Mouse (Mus musculus) CH12.LX (cell line): ENCODE results near the gene Tvp23b. TPM values are rescaled to one million over a fixed set of nuclear protein-coding genes. Genes with fewer than 3 reads are reported as not detected.

Experiments used
- DNase-seq: peaks from one replicate; pipeline ENCODE4 v3.0.0-alpha.2; 2013; ENCODE audit errors: extremely low read depth
- H3K27ac ChIP-seq: 2 replicates; pipeline ENCODE4 v1.5.1; 2012; ENCODE audit warnings: low read depth, mild to moderate bottlenecking, control low read depth, moderate library complexity; ENCODE audit not compliant: insufficient read depth
- H3K27me3 ChIP-seq: replicated peaks from 2 replicates; pipeline ENCODE3; 2012; ENCODE audit warnings: inconsistent platforms
- H3K36me3 ChIP-seq, 2 experiments: replicated peaks in 1 of 2; 2 replicates each; pipeline versions ENCODE3 to v1.6.1; 2012; ENCODE audit warnings: inconsistent platforms in 1 of 2, low read length in 1 of 2, mild to moderate bottlenecking in 1 of 2, mixed read lengths in 1 of 2, moderate library complexity in 1 of 2; ENCODE audit not compliant: control insufficient read depth in 1 of 2, insufficient read depth in 1 of 2
- H3K4me1 ChIP-seq, 2 experiments: 2 replicates each; pipeline ENCODE4 v1.6.1; 2012; ENCODE audit warnings: inconsistent platforms in 1 of 2, moderate library complexity in 1 of 2; ENCODE audit not compliant: insufficient read depth in 2 of 2, control insufficient read depth in 1 of 2
- H3K4me2 ChIP-seq: 2 replicates; pipeline ENCODE4 v1.6.1; 2012; ENCODE audit warnings: low read depth, mild to moderate bottlenecking, control low read depth; ENCODE audit not compliant: poor library complexity, insufficient read depth, severe bottlenecking
- H3K4me3 ChIP-seq, 3 experiments: fragments of 150-350 bp in 1 of 3; sonication (generic) in 1 of 3; replicated peaks in 1 of 3; 2 replicates each; pipeline versions ENCODE3 to v1.5.1; 2011 to 2012; ENCODE audit warnings: low read depth in 2 of 3, low read length in 2 of 3, mild to moderate bottlenecking in 2 of 3, moderate library complexity in 2 of 3, control low read depth in 1 of 3, improper control_type of control experiment in 1 of 3, inconsistent platforms in 1 of 3, mixed read lengths in 1 of 3; ENCODE audit not compliant: poor library complexity in 1 of 3
- H3K79me2 ChIP-seq: replicated peaks from 2 replicates; pipeline ENCODE4 v1.6.1; 2012; ENCODE audit warnings: mild to moderate bottlenecking, moderate library complexity; ENCODE audit not compliant: control insufficient read depth, poor library complexity, insufficient read depth, severe bottlenecking; ENCODE audit errors: extremely low read depth
- H3K9ac ChIP-seq: 2 replicates; pipeline ENCODE4 v1.6.1; 2012; ENCODE audit warnings: low read depth, mild to moderate bottlenecking, control low read depth, moderate library complexity; ENCODE audit not compliant: insufficient read depth
- H3K9me3 ChIP-seq: replicated peaks from 2 replicates; pipeline ENCODE3; 2012; ENCODE audit warnings: low read length, inconsistent platforms, mixed read lengths
- CHD1 ChIP-seq: IDR thresholded peaks from 2 replicates; pipeline ENCODE4 v1.6.1; 2012; ENCODE audit warnings: low read depth, low read length, improper control_type of control experiment, inconsistent platforms
- CTCF ChIP-seq, 2 experiments: IDR thresholded peaks in 1 of 2; conservative IDR thresholded peaks in 1 of 2; 2 replicates each; pipeline ENCODE4 v1.5.1; 2011 to 2012; ENCODE audit warnings: low read depth in 2 of 2, low read length in 2 of 2, improper control_type of control experiment in 1 of 2, inconsistent platforms in 1 of 2, mild to moderate bottlenecking in 1 of 2, moderate library complexity in 1 of 2
- ELF1 ChIP-seq: IDR thresholded peaks from 2 replicates; pipeline ENCODE4 v1.6.1; 2014; ENCODE audit warnings: low read depth, mild to moderate bottlenecking, inconsistent platforms, low read length, improper control_type of control experiment
- GABPA ChIP-seq: IDR thresholded peaks from 2 replicates; pipeline ENCODE4 v1.6.1; 2012; ENCODE audit warnings: low read depth, low read length, improper control_type of control experiment, inconsistent platforms; ENCODE audit not compliant: insufficient replicate concordance
- HCFC1 ChIP-seq: IDR thresholded peaks from 2 replicates; pipeline ENCODE4 v1.6.1; 2012; ENCODE audit warnings: low read depth, mild to moderate bottlenecking, inconsistent platforms, low read length, improper control_type of control experiment
- JUN ChIP-seq: IDR thresholded peaks from 2 replicates; pipeline ENCODE4 v1.6.1; 2011; ENCODE audit warnings: low read depth, mild to moderate bottlenecking, low read length, improper control_type of control experiment, moderate library complexity; ENCODE audit not compliant: insufficient read depth
- MEF2A ChIP-seq: IDR thresholded peaks from 2 replicates; pipeline ENCODE4 v1.6.1; 2014; ENCODE audit warnings: low read depth, mild to moderate bottlenecking, inconsistent platforms, low read length, improper control_type of control experiment, borderline replicate concordance
- MXI1 ChIP-seq: IDR thresholded peaks from 2 replicates; pipeline ENCODE4 v1.6.1; 2011; ENCODE audit warnings: mild to moderate bottlenecking, low read depth, low read length, improper control_type of control experiment
- MYC ChIP-seq: IDR thresholded peaks from 2 replicates; pipeline ENCODE4 v1.6.1; 2011; ENCODE audit warnings: low read depth, mild to moderate bottlenecking, improper control_type of control experiment, low read length
- NELFE ChIP-seq: IDR thresholded peaks from 2 replicates; pipeline ENCODE4 v1.6.1; 2011; ENCODE audit warnings: low read depth, low read length, improper control_type of control experiment
- NRF1 ChIP-seq: IDR thresholded peaks from 2 replicates; pipeline ENCODE4 v1.6.1; 2014; ENCODE audit warnings: low read depth, mild to moderate bottlenecking, inconsistent platforms, low read length, improper control_type of control experiment, moderate library complexity
- PAX5 ChIP-seq: IDR thresholded peaks from 2 replicates; pipeline ENCODE4 v1.6.1; 2012; ENCODE audit warnings: low read length, inconsistent platforms, mixed read lengths
- POLR2A ChIP-seq: IDR thresholded peaks from 2 replicates; pipeline ENCODE4 v1.6.1; 2011; ENCODE audit warnings: low read depth, mild to moderate bottlenecking, improper control_type of control experiment, low read length
- POLR2AphosphoS2 ChIP-seq: IDR thresholded peaks from 2 replicates; pipeline ENCODE4 v1.6.1; 2011; ENCODE audit warnings: low read depth, low read length, improper control_type of control experiment
- RAD21 ChIP-seq: IDR thresholded peaks from 2 replicates; pipeline ENCODE4 v1.6.1; 2011; ENCODE audit warnings: low read depth, mild to moderate bottlenecking, low read length, improper control_type of control experiment, moderate library complexity
- RCOR1 ChIP-seq: conservative IDR thresholded peaks from 2 replicates; pipeline ENCODE4 v1.6.1; 2012; ENCODE audit warnings: low read depth, mild to moderate bottlenecking, inconsistent platforms, low read length, improper control_type of control experiment
- SIN3A ChIP-seq: IDR thresholded peaks from 2 replicates; pipeline ENCODE4 v1.6.1; 2012; ENCODE audit warnings: low read length, improper control_type of control experiment, inconsistent platforms
- USF1 ChIP-seq: IDR thresholded peaks from 2 replicates; pipeline ENCODE4 v1.6.1; 2014; ENCODE audit warnings: low read depth, mild to moderate bottlenecking, inconsistent platforms, low read length, improper control_type of control experiment
- ZKSCAN1 ChIP-seq: IDR thresholded peaks from 2 replicates; pipeline ENCODE4 v1.6.1; 2012; ENCODE audit warnings: low read depth, inconsistent platforms, low read length, improper control_type of control experiment, borderline replicate concordance
- dilution Hi-C: fragments of 300-500 bp; cut with MboI; formaldehyde crosslinking; loops from 2 replicates; pipeline ENCODE4 v1.14.3; 2020; ENCODE audit warnings: low sequenced_read_pairs; ENCODE audit not compliant: extremely low pct_unique_long_range_greater_than_20kb, extremely low pct_ligation_motif_present
- in situ Hi-C: fragments of 300-500 bp; cut with MboI; formaldehyde crosslinking; loops from 3 replicates; pipeline ENCODE4 v1.14.3; 2019; ENCODE audit warnings: low sequenced_read_pairs, low pct_ligation_motif_present, low pct_unique_long_range_greater_than_20kb, mixed read lengths
- polyA plus RNA-seq: library from polyadenylated mRNA; unstranded; fragments of >175 nt; gene quantifications from 2 replicates; pipeline ENCODE4 v1.2.1, GENCODE M21; 2012; ENCODE audit warnings: low read depth; ENCODE audit not compliant: insufficient read length
- total RNA-seq, 2 experiments: library from RNA; depleted of rRNA; stranded (reverse); fragments of 300-350 nt in 1 of 2; fragments of >200 nt in 1 of 2; gene quantifications; 2 replicates each; pipeline ENCODE4 v1.2.3; 2012 to 2014

The Tvp23b gene
- total and polyA plus RNA-seq, 3 experiments: 40.9 to 68.7 (median 62.2) TPM

DNA sequence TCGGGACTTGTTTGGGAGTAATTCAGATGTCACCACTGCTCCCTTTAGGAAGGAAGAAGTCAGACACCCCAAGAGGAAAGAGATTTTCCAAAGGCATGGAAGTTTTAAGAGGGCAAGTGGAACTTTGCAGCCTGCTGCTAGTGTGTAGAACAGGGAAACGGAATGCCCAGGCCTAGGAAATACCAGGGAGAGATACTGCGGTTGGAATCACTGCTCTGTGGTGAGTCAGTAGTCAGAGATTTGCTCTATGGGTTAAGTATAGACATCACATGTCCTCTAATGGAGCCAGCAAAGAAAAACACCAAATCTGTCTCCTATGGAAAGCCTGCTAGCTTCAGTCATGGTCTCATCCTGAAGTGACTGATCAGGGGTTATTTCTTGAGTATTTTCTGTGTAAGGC, 60.9 kb downstream of the Tvp23b start:
- dilution Hi-C loops: no loop called here

DNA sequence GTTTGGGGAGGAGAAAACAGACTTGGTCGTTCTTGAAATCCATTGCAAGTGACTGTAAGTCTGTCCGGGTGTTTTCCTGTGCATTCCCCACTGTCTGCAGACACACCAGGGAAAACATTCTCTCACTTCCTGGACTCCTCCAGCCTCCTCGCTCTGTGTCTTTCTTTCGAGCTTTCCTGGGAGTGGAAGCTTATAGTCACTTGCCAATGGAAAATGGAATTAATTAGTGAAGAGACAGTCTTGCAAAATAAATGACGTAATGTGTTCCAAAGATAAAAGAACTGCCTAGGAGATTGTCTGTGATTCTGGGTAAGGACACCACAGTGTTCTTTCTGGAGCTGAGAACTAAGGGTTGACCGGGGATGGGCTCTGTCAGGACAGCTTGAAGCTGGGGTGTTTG, 64.3 kb downstream of the Tvp23b start:
- Histone ChIP-seq H3K4me3 (no peak overlapping the region), H3K27ac (no peak overlapping the region), H3K4me1 (peaks cover 0 to 5% of the 10 kb centered on the region in 2 experiments; a peak in 2 of 4 replicates), H3K4me2 (no peak overlapping the region), H3K9ac (no peak overlapping the region), H3K79me2 (no peaks in the 10 kb centered on the region), H3K36me3 (no peaks in the 10 kb centered on the region), H3K9me3 (no peaks in the 10 kb centered on the region), H3K27me3 (no peaks in the 10 kb centered on the region)
- no peak for DNase-seq
- dilution Hi-C loops (no loop called here), in situ Hi-C loops (no loop called here)
- TF ChIP-seq RCOR1 (no peak), USF1 (no peak), CTCF (conservative IDR thresholded peaks at IDR 0.05 in 1 of 2, IDR thresholded peaks at IDR 0.05 in 1 of 2; ENCODE audit: low read depth in 2 of 2, low read length in 2 of 2) (no peak), ELF1 (no peak), POLR2AphosphoS2 (no peak), POLR2A (no peak), HCFC1 (no peak), JUN (no peak), NELFE (no peak), NRF1 (no peak), ZKSCAN1 (no peak), MXI1 (no peak), MEF2A (no peak), PAX5 (no peak), MYC (no peak), RAD21 (no peak), GABPA (no peak), CHD1 (no peak)

More for the DNA sequence above, 60.9 kb downstream of the Tvp23b start:
- H3K79me2 ChIP-seq: no peaks in the 10 kb centered on the region
- H3K4me2 ChIP-seq: no peak overlapping the region
- H3K4me1 ChIP-seq: peaks cover 0 to 8% of the 10 kb centered on the region in 2 experiments; a peak in 2 of 4 replicates
- no peak for TF ChIP-seq NRF1
- TF ChIP-seq ZKSCAN1: no peak
- TF ChIP-seq SIN3A: no peak
- no peak for TF ChIP-seq USF1
- TF ChIP-seq, all 38 proteins: peak for 0
- H3K4me3 ChIP-seq: no peak overlapping the region
- H3K36me3 ChIP-seq: no peaks in the 10 kb centered on the region
- H3K9ac ChIP-seq: no peak overlapping the region
- no peaks in the 10 kb centered on the region for H3K9me3 ChIP-seq
- in situ Hi-C loops: no loop called here
- DNase-seq: no peak
- H3K27ac ChIP-seq: no peak overlapping the region
- H3K27me3 ChIP-seq: no peaks in the 10 kb centered on the region
